Mouse (Mus musculus): Measurements from ENCODE around the gene Col4a2. TPM values are rescaled to one million over a fixed set of nuclear protein-coding genes. Genes with fewer than 3 reads are reported as not detected.

Col4a2 gene
- polyA plus RNA-seq, 1 experiment from 2014 or later = 117 TPM

DNA sequence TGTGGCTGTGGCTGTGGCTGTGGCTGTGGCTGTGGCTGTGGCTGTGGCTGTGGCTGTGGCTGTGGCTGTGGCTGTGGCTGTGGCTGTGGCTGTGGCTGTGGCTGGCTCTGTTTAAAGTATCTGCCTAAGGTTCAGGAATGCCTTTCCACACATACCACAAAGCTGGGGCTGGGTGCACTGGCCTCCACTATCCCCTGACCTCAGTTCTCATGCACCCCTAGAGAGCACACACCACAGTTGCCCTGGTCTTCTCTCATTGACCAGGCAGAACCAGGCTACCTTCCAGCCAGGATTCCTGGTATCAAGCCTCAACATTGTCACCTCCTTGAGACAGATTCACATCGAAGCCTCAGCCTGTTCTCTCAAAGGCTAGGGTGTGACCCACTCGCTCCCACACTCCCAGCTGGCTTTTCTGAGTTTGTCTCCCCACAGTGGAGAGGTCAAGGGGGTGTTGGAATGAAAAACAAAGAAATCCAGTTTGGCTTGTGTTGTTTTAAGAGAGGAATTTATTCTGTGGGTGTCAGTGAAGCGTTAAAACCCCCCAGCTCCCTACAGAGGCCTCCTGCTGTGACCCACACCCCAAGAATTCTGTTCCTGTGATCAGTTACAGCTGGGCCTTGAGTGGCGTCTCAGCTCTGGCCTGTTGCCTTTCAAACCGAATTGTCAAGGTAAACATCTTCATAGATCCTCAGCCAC lies 15.3 kb downstream of the Col4a2 start:
- H3K9me3 ChIP-seq (ENCODE audit: control insufficient read depth, low read length) = no peaks in the 10 kb centered on the region
- H3K4me2 ChIP-seq (ENCODE audit: low read depth, low read length) = no peak overlapping the region
- peaks cover 31% of the 10 kb centered on the region for H3K4me1 ChIP-seq (replicated peaks; ENCODE audit: control insufficient read depth, insufficient read depth, low read length)
- no peaks in the 10 kb centered on the region for H3K27me3 ChIP-seq (ENCODE audit: control insufficient read depth, insufficient read depth, low read depth, low read length)
- H3K9ac ChIP-seq (ENCODE audit: low read length) = 0 out of 2 replicates have a peak overlapping the region, but pooled peaks have one; percentile 29
- H3K27ac ChIP-seq (ENCODE audit: low read length) = peak overlapping the region; percentile 1; the same call in 1 of the 2 replicates
- peak; percentile 47; the same call in 1 of the 2 replicates for ATAC-seq (ENCODE audit: low read depth)
- 46% methylated on average over 5 of the region's 5 CpGs for WGBS
- H3K4me3 ChIP-seq (ENCODE audit: low read length) = no peak overlapping the region
- H3K36me3 ChIP-seq (ENCODE audit: control insufficient read depth, insufficient read depth, low read length) = no peaks in the 10 kb centered on the region

DNA sequence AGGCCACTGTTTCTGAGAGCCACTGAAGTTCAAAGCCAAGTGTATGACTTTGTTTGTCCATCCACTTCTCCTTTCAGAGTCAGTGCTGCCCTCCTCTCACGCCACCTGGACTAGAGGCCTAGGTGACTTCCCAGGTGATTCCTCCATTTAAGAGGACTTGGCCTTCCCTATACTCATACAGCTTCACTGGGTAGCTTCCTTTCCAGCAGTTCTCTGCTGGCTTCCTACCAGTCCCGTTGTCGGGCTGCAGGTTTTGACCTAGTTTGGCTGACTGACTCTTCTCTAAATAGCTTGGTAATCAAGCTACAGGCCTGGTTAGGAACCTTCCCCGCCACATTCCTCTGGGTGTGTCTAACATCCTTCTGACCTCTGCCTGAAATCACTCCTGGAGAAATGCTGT lies 19.0 kb downstream of the Col4a2 start:
- 0 out of 2 replicates have a peak, but pooled peaks have one; percentile 3 for ATAC-seq (ENCODE audit: low read depth)
- Histone ChIP-seq H3K4me3 (ENCODE audit: low read length) (no peak overlapping the region), H3K36me3 (ENCODE audit: control insufficient read depth, insufficient read depth, low read length) (no peaks in the 10 kb centered on the region), H3K4me2 (ENCODE audit: low read depth, low read length) (no peak overlapping the region), H3K9ac (ENCODE audit: low read length) (no peak overlapping the region), H3K4me1 (replicated peaks; ENCODE audit: control insufficient read depth, insufficient read depth, low read length) (peaks cover 47% of the 10 kb centered on the region), H3K27me3 (ENCODE audit: control insufficient read depth, insufficient read depth, low read depth, low read length) (no peaks in the 10 kb centered on the region), H3K9me3 (ENCODE audit: control insufficient read depth, low read length) (no peaks in the 10 kb centered on the region), H3K27ac (ENCODE audit: low read length) (peak overlapping the region; percentile 20; the same call in 1 of the 2 replicates)
- WGBS = 47% methylated on average over 4 of the region's 4 CpGs

DNA sequence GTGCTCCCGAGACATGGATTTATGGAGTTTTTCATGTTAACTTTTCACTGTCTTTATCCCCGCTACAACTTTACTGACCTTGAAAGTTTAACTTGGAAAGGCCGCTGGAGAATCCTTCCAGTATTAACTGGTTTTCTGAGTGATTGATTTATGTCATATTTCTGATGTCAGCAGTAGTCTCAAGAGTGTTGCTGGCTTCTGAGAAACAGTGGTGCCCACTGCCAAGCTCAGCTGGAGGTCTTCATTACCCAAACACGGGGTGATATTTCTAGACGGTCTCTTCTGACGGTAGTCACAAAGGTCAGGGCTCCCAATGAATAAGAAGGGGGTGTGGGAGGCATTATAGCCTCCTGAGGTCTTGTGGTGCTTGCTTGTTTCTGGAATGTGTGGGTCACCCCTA lies 21.1 kb downstream of the Col4a2 start:
- no peak overlapping the region for H3K9ac ChIP-seq (ENCODE audit: low read length)
- WGBS = 58% methylated on average over 6 of the region's 6 CpGs

GRCm38 (mm10) chr8:11334493-11334892 lies 21.9 kb downstream of the Col4a2 start:
- no peaks in the 10 kb centered on the region for H3K9me3 ChIP-seq (ENCODE audit: control insufficient read depth, low read length)
- peaks cover 38% of the 10 kb centered on the region for H3K4me1 ChIP-seq (replicated peaks; ENCODE audit: control insufficient read depth, insufficient read depth, low read length)
- H3K4me3 ChIP-seq (ENCODE audit: low read length) = no peak overlapping the region
- no peaks in the 10 kb centered on the region for H3K36me3 ChIP-seq (ENCODE audit: control insufficient read depth, insufficient read depth, low read length)
- H3K4me2 ChIP-seq (ENCODE audit: low read depth, low read length) = no peak overlapping the region
- ATAC-seq (ENCODE audit: low read depth) = no peak
- H3K27ac ChIP-seq (ENCODE audit: low read length) = 0 out of 2 replicates have a peak overlapping the region, but pooled peaks have one; percentile 16
- WGBS = 47% methylated on average over 3 of the region's 3 CpGs
- no peaks in the 10 kb centered on the region for H3K27me3 ChIP-seq (ENCODE audit: control insufficient read depth, insufficient read depth, low read depth, low read length)
- H3K9ac ChIP-seq (ENCODE audit: low read length) = no peak overlapping the region

More for the DNA sequence above, 21.1 kb downstream of the Col4a2 start:
- H3K36me3 ChIP-seq (ENCODE audit: control insufficient read depth, insufficient read depth, low read length) = no peaks in the 10 kb centered on the region
- no peak overlapping the region for H3K4me3 ChIP-seq (ENCODE audit: low read length)
- no peaks in the 10 kb centered on the region for H3K27me3 ChIP-seq (ENCODE audit: control insufficient read depth, insufficient read depth, low read depth, low read length)
- no peak overlapping the region for H3K27ac ChIP-seq (ENCODE audit: low read length)
- H3K4me1 ChIP-seq (replicated peaks; ENCODE audit: control insufficient read depth, insufficient read depth, low read length) = peaks cover 38% of the 10 kb centered on the region
- H3K9me3 ChIP-seq (ENCODE audit: control insufficient read depth, low read length) = no peaks in the 10 kb centered on the region
- no peak overlapping the region for H3K4me2 ChIP-seq (ENCODE audit: low read depth, low read length)
- ATAC-seq (ENCODE audit: low read depth) = no peak

DNA sequence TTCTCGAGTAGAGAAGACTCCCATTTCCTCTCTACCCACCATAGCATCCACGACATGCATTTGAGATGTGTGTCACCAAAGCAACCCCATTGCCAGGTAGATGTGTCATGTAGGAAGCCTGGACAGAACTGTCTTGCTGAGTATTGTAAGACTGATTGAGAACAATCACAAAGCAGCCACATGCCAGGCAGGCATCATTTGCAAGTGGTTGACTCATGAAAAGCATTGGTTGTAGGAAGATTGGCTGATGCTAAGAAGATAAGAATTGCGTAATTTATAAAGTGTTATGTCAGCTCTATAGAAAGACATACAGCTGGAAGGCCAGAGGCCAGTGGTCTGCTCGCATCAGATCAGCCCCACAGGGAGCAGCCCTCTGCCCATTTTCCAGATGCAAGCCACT lies 22.6 kb downstream of the Col4a2 start:
- Histone ChIP-seq H3K4me2 (ENCODE audit: low read depth, low read length) (no peak overlapping the region), H3K4me3 (ENCODE audit: low read length) (no peak overlapping the region), H3K4me1 (replicated peaks; ENCODE audit: control insufficient read depth, insufficient read depth, low read length) (peaks cover 41% of the 10 kb centered on the region), H3K9ac (ENCODE audit: low read length) (no peak overlapping the region), H3K27ac (ENCODE audit: low read length) (no peak overlapping the region), H3K27me3 (ENCODE audit: control insufficient read depth, insufficient read depth, low read depth, low read length) (no peaks in the 10 kb centered on the region), H3K36me3 (ENCODE audit: control insufficient read depth, insufficient read depth, low read length) (no peaks in the 10 kb centered on the region), H3K9me3 (ENCODE audit: control insufficient read depth, low read length) (no peaks in the 10 kb centered on the region)
- WGBS = 49% methylated on average over 4 of the region's 4 CpGs
- ATAC-seq (ENCODE audit: low read depth) = peak; percentile 27; the same call in 1 of the 2 replicates

DNA sequence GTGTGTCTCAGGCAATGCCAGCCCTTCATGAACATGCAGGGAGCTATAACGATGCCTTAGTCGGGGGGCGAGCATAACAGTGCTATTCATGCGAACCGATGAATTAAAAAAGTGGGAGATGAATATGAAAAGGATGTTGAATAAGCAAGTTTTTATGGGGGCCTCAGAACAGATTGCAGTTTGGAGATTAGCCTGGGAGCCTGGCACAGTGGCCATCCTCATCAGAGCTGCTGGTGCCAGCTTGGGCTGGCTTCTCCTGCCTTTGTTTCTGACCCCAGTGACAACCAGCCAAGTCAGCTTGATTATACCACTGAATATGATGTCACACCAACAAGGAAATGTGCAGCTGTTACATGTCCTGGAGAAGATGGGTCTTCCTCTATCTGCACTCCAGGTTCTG lies 23.7 kb downstream of the Col4a2 start:
- ATAC-seq (ENCODE audit: low read depth) = no peak
- peaks cover 42% of the 10 kb centered on the region for H3K4me1 ChIP-seq (replicated peaks; ENCODE audit: control insufficient read depth, insufficient read depth, low read length)

GRCm38 (mm10) chr8:11337642-11338041 lies 25.0 kb downstream of the Col4a2 start:
- H3K27me3 ChIP-seq (ENCODE audit: control insufficient read depth, insufficient read depth, low read depth, low read length) = no peaks in the 10 kb centered on the region
- no peak overlapping the region for H3K9ac ChIP-seq (ENCODE audit: low read length)
- WGBS = 83% methylated on average over 10 of the region's 10 CpGs
- H3K4me3 ChIP-seq (ENCODE audit: low read length) = no peak overlapping the region
- no peaks in the 10 kb centered on the region for H3K36me3 ChIP-seq (ENCODE audit: control insufficient read depth, insufficient read depth, low read length)
- no peaks in the 10 kb centered on the region for H3K9me3 ChIP-seq (ENCODE audit: control insufficient read depth, low read length)
- H3K4me1 ChIP-seq (replicated peaks; ENCODE audit: control insufficient read depth, insufficient read depth, low read length) = peaks cover 37% of the 10 kb centered on the region
- no peak overlapping the region for H3K27ac ChIP-seq (ENCODE audit: low read length)
- ATAC-seq (ENCODE audit: low read depth) = no peak
- H3K4me2 ChIP-seq (ENCODE audit: low read depth, low read length) = no peak overlapping the region

More for the DNA sequence above, 23.7 kb downstream of the Col4a2 start:
- Histone ChIP-seq H3K9me3 (ENCODE audit: control insufficient read depth, low read length) (no peaks in the 10 kb centered on the region), H3K36me3 (ENCODE audit: control insufficient read depth, insufficient read depth, low read length) (no peaks in the 10 kb centered on the region), H3K9ac (ENCODE audit: low read length) (no peak overlapping the region), H3K27me3 (ENCODE audit: control insufficient read depth, insufficient read depth, low read depth, low read length) (no peaks in the 10 kb centered on the region), H3K27ac (ENCODE audit: low read length) (no peak overlapping the region), H3K4me2 (ENCODE audit: low read depth, low read length) (no peak overlapping the region), H3K4me3 (ENCODE audit: low read length) (no peak overlapping the region)
- 86% methylated on average over 5 of the region's 5 CpGs for WGBS

DNA sequence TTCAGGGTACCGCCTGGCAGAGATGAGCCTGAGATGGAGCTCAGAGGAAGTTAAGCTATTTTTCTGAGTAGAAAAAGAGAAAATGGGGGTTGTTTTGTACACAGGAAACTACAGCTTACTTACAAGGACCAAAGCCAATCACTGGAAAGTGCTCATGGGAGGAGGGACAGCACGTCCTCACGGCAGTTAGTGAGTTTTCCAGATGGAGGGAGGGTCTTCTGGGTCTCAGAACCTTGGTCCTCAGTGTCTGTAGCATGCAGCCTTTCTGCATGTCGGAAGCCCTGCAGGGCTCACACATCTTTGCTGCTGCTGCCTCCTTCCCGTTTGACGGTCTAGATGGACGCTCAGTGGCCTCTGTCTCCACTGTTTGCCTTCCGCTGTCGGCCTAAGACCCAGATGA lies 25.9 kb downstream of the Col4a2 start:
- H3K9me3 ChIP-seq (ENCODE audit: control insufficient read depth, low read length) = no peaks in the 10 kb centered on the region
- no peak overlapping the region for H3K4me3 ChIP-seq (ENCODE audit: low read length)
- no peak overlapping the region for H3K9ac ChIP-seq (ENCODE audit: low read length)
- H3K36me3 ChIP-seq (ENCODE audit: control insufficient read depth, insufficient read depth, low read length) = no peaks in the 10 kb centered on the region
- 80% methylated on average over 9 of the region's 9 CpGs for WGBS
- no peak for ATAC-seq (ENCODE audit: low read depth)
- no peak overlapping the region for H3K4me2 ChIP-seq (ENCODE audit: low read depth, low read length)
- H3K27me3 ChIP-seq (ENCODE audit: control insufficient read depth, insufficient read depth, low read depth, low read length) = no peaks in the 10 kb centered on the region
- no peak overlapping the region for H3K27ac ChIP-seq (ENCODE audit: low read length)
- peaks cover 35% of the 10 kb centered on the region for H3K4me1 ChIP-seq (replicated peaks; ENCODE audit: control insufficient read depth, insufficient read depth, low read length)

GRCm38 (mm10) chr8:11340310-11341110 lies 27.9 kb downstream of the Col4a2 start:
- H3K36me3 ChIP-seq (ENCODE audit: control insufficient read depth, insufficient read depth, low read length) = no peaks in the 10 kb centered on the region
- 57% methylated on average over 12 of the region's 12 CpGs for WGBS
- H3K4me2 ChIP-seq (ENCODE audit: low read depth, low read length) = no peak overlapping the region
- peaks cover 19% of the 10 kb centered on the region for H3K4me1 ChIP-seq (replicated peaks; ENCODE audit: control insufficient read depth, insufficient read depth, low read length)
- no peaks in the 10 kb centered on the region for H3K9me3 ChIP-seq (ENCODE audit: control insufficient read depth, low read length)
- no peaks in the 10 kb centered on the region for H3K27me3 ChIP-seq (ENCODE audit: control insufficient read depth, insufficient read depth, low read depth, low read length)
- ATAC-seq (ENCODE audit: low read depth) = peak; percentile 59
- no peak overlapping the region for H3K9ac ChIP-seq (ENCODE audit: low read length)
- H3K4me3 ChIP-seq (ENCODE audit: low read length) = no peak overlapping the region
- peak overlapping the region; percentile 49 for H3K27ac ChIP-seq (ENCODE audit: low read length)

Measured in lung, embryonic 16.5 days (tissue).